Mouse (Mus musculus) embryonic facial prominence, embryonic 11.5 days (tissue): Measurements from ENCODE around the gene Slc15a5. TPM values are rescaled to one million over a fixed set of nuclear protein-coding genes. Genes with fewer than 3 reads are reported as not detected.
A peak's percentile ranks its signal among the peaks of the same experiment; 100 is the strongest.
"Not testable (repeated sequence)": the region's sequence is repeated elsewhere in the genome, so short reads cannot be mapped to it uniquely, and the experiment has no call there.

Source experiments
- ATAC-seq: fragments of 200-750 bp; cut with Nextera tagmentation; replicated peaks from 2 replicates; pipeline ENCODE4 v1.8.0; 2017; ENCODE audit warnings: low read depth; ENCODE audit not compliant: insufficient number of reproducible peaks, low FRiP score, low TSS enrichment
- DNase-seq: peaks from one replicate; pipeline ENCODE4 v3.0.0-alpha.2; 2015; ENCODE audit warnings: low spot score
- H3K27ac ChIP-seq: fragments of 300-500 bp; sonication (generic); replicated peaks from 2 replicates; pipeline ENCODE4 v1.5.1; 2014; ENCODE audit warnings: mild to moderate bottlenecking, low read depth, low read length, control low read depth
- H3K27me3 ChIP-seq: fragments of 300-500 bp; sonication (generic); 2 replicates; pipeline ENCODE4 v1.6.1; 2014; ENCODE audit warnings: mild to moderate bottlenecking, low read length, moderate library complexity, mixed read lengths; ENCODE audit not compliant: control insufficient read depth, insufficient read depth
- H3K36me3 ChIP-seq: fragments of 300-500 bp; sonication (generic); replicated peaks from 2 replicates; pipeline ENCODE4 v1.6.1; 2014; ENCODE audit warnings: low read depth, mild to moderate bottlenecking, low read length, moderate library complexity, mixed read lengths; ENCODE audit not compliant: control insufficient read depth, insufficient read depth
- H3K4me1 ChIP-seq: fragments of 300-500 bp; sonication (generic); 2 replicates; pipeline ENCODE4 v1.6.1; 2014; ENCODE audit warnings: low read length, mixed read lengths; ENCODE audit not compliant: control insufficient read depth, insufficient read depth
- H3K4me2 ChIP-seq: fragments of 300-500 bp; sonication (generic); 2 replicates; pipeline ENCODE4 v1.6.1; 2014; ENCODE audit warnings: low read depth, mild to moderate bottlenecking, control low read depth, low read length, moderate library complexity
- H3K4me3 ChIP-seq: fragments of 300-500 bp; sonication (generic); 2 replicates; pipeline ENCODE4 v1.5.1; 2014; ENCODE audit warnings: low read depth, low read length, control low read depth
- H3K9ac ChIP-seq: fragments of 300-500 bp; sonication (generic); replicated peaks from 2 replicates; pipeline ENCODE4 v1.6.1; 2014; ENCODE audit warnings: mild to moderate bottlenecking, control low read depth, low read length
- H3K9me3 ChIP-seq: fragments of 300-500 bp; sonication (generic); replicated peaks from 2 replicates; pipeline ENCODE4 v1.6.1; 2016; ENCODE audit warnings: mild to moderate bottlenecking, low read length, inconsistent platforms, mixed read lengths; ENCODE audit not compliant: control insufficient read depth
- WGBS: fragments of 180-500 bp; shearing (Covaris S2); extraction: QIAGEN DNeasy Blood & Tissue Kit; methylation state at CpG from one replicate; pipeline ENCODE4 v1.1.7; 2014; 5-methylcytosine and 5-hydroxymethylcytosine counted together
- polyA plus RNA-seq: library from polyadenylated mRNA; unstranded; fragments of >200 nt; fragmentation: Nextera tagmentation; extraction: Ambion mirVana; gene quantifications from 2 replicates; pipeline ENCODE4 v1.2.1, GENCODE M21; 2014

Slc15a5 gene
- polyA plus RNA-seq, 1 experiment from 2014 or later, result not detected

DNA sequence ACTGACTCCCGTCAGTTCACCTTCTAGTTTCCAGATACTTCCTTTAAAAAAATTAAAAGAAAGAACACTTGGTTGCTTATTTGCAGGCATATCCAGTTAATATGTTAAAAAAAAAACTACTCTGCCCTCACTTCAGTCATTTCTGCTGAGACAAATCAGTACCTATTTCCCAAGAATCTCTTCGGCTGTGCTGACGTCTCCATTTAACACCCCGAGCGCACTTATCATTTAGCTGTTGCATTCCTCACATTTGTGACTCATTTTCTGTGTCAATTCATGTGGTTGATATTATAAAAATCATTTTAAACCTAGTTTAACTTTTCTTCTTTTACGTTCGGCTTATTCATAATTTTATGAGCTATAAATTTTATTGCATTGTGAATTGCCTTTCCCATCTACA is 12.7 kb upstream of the Slc15a5 start:
- Histone ChIP-seq H3K36me3 (no peaks in the 10 kb centered on the region), H3K4me2 (no peak overlapping the region), H3K27ac (no peak overlapping the region), H3K9me3 (no peaks in the 10 kb centered on the region), H3K27me3 (no peaks in the 10 kb centered on the region), H3K4me3 (no peak overlapping the region), H3K4me1 (no peaks in the 10 kb centered on the region), H3K9ac (no peak overlapping the region)
- ATAC-seq (no peak), DNase-seq (no peak)
- 86% methylated on average over 7 of the region's 7 CpGs for WGBS

DNA sequence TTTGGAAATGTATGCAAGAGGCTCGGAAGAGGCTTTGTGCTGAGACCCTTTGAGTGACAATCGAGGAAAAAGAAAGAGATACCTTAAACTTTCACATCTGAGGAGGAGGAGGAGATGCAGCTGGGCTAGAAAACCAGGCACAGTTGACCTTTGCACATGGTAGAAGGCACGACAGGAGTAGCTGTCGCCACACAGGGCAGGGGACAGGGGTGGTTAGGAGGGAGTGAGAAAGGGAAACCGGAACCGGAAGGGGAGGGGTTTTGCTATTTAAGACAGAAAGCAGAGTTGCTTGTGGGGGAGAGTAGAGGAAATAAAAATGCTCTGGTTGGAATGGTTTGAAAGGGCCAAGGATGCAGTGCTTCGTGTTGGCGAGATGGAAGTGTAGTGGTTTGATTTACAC is 9.4 kb upstream of the Slc15a5 start:
- H3K9me3 ChIP-seq, result no peaks in the 10 kb centered on the region
- no peaks in the 10 kb centered on the region for H3K27me3 ChIP-seq
- H3K4me3 ChIP-seq, result no peak overlapping the region
- H3K27ac ChIP-seq, result no peak overlapping the region
- no peaks in the 10 kb centered on the region for H3K36me3 ChIP-seq
- no peak overlapping the region for H3K4me2 ChIP-seq
- H3K4me1 ChIP-seq, result no peaks in the 10 kb centered on the region
- ATAC-seq (no peak), DNase-seq (no peak)
- 60% methylated on average over 8 of the region's 8 CpGs for WGBS
- H3K9ac ChIP-seq, result no peak overlapping the region

GRCm38 (mm10) chr6:138086421-138086820 is 6.7 kb upstream of the Slc15a5 start:
- H3K36me3 ChIP-seq, H3K9ac ChIP-seq, ATAC-seq, H3K27me3 ChIP-seq, H3K4me3 ChIP-seq, DNase-seq, H3K9me3 ChIP-seq, H3K4me1 ChIP-seq, H3K27ac ChIP-seq, H3K4me2 ChIP-seq: not testable (repeated sequence)

- Histone ChIP-seq H3K36me3 (no peaks in the 10 kb centered on the region), H3K9me3 (no peaks in the 10 kb centered on the region), H3K4me3 (no peak overlapping the region), H3K27me3 (no peaks in the 10 kb centered on the region), H3K4me2 (no peak overlapping the region), H3K4me1 (no peaks in the 10 kb centered on the region), H3K27ac (no peak overlapping the region), H3K9ac (no peak overlapping the region)
- no peak for ATAC-seq
- WGBS, result 90% methylated on average over 6 of the region's 6 CpGs
- DNase-seq, result no peak
These were observed 1.2 kb upstream of the Slc15a5 start for GRCm38 (mm10) chr6:138080778-138081549.

GRCm38 (mm10) chr6:138077681-138078439 is 1.9 kb downstream of the Slc15a5 start:
- Histone ChIP-seq H3K4me1 (no peaks in the 10 kb centered on the region), H3K4me2 (no peak overlapping the region), H3K4me3 (no peak overlapping the region), H3K36me3 (no peaks in the 10 kb centered on the region), H3K27ac (no peak overlapping the region), H3K27me3 (no peaks in the 10 kb centered on the region), H3K9ac (no peak overlapping the region), H3K9me3 (no peaks in the 10 kb centered on the region)
- ATAC-seq (no peak), DNase-seq (no peak)
- whole genome bisulfite sequencing, result 82% methylated on average over 5 of the region's 5 CpGs

DNA sequence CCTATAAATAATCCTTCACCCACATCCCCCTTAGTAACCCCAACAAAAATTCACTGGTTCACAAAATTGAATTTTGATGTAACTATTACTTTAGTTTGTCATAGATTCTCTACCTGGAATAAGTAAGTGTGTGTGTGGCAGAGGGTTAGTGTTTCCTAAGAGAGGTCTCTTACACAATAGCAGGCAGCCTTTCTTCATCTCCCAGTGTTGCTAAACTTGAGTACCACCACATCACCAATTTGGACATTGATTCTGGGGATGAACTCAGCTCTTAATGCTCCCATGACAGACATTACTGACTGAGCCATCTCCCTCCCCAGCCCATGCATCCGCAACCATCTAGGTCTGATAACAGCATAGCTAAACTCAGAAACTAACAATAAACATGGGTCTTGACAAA is 4.0 kb downstream of the Slc15a5 start:
- Histone ChIP-seq H3K9me3 (no peaks in the 10 kb centered on the region), H3K36me3 (no peaks in the 10 kb centered on the region), H3K4me2 (no peak overlapping the region), H3K27me3 (no peaks in the 10 kb centered on the region), H3K27ac (no peak overlapping the region), H3K4me1 (no peaks in the 10 kb centered on the region), H3K9ac (no peak overlapping the region), H3K4me3 (no peak overlapping the region)
- DNase-seq (no peak), ATAC-seq (no peak)
- 100% methylated on average over 1 of the region's 1 CpGs for WGBS

DNA sequence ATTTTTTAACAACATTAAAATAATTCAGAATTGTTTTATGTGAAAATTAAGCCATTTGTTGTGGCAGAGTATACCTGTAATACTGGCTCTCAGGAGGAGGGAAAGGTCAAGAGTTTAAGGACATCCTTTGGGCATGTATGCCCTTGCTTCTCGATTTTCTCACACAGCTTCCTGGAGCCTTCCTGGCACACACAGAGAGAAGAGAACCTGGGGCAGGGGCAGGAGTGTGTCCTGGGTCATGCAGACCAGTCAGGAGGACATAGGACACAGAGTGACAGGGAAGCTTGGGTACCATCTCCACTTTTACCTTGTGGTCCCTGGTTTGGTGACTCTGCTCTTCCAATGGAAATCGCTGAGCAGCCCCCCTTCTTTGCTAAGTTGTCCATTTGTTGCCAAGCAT is 6.2 kb downstream of the Slc15a5 start:
- Histone ChIP-seq H3K36me3 (no peaks in the 10 kb centered on the region), H3K4me3 (no peak overlapping the region), H3K4me2 (no peak overlapping the region), H3K4me1 (no peaks in the 10 kb centered on the region), H3K9me3 (no peaks in the 10 kb centered on the region), H3K27me3 (no peaks in the 10 kb centered on the region), H3K27ac (no peak overlapping the region), H3K9ac (no peak overlapping the region)
- no peak for DNase-seq
- WGBS, result 85% methylated on average over 2 of the region's 2 CpGs
- ATAC-seq, result no peak

DNA sequence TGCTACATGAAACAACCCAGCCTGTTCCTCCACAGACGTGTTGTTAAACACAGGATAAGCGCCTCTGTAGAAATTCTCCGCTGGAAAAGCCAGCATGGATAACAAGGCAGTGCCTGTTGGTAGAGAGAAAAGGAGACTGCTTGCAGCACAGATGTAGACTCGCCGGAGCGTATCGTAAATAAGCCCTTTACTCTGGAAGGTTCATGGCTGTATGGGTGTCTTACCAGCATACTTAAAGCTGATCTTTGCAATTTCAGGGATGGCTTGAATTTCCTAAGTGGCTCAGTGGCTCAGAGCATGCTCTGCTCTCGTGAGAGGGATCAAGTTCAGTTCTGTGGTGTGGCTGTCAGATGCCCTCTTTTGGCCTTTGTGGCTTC is 6.8 kb downstream of the Slc15a5 start:
- DNase-seq (peak; percentile 26), ATAC-seq (peak; percentile 78; the same call in 1 of the 2 replicates)
- no peak overlapping the region for H3K4me2 ChIP-seq
- H3K27ac ChIP-seq, result no peak overlapping the region
- no peaks in the 10 kb centered on the region for H3K36me3 ChIP-seq
- H3K27me3 ChIP-seq, result no peaks in the 10 kb centered on the region
- no peaks in the 10 kb centered on the region for H3K9me3 ChIP-seq
- no peak overlapping the region for H3K4me3 ChIP-seq
- no peak overlapping the region for H3K9ac ChIP-seq
- no peaks in the 10 kb centered on the region for H3K4me1 ChIP-seq
- WGBS, result 56% methylated on average over 8 of the region's 8 CpGs
